Mouse (Mus musculus): ENCODE results near the gene Gm16181.

Gene Gm16181

GRCm38 (mm10) chr17:35250348-35251120 is 29.9 kb downstream of the Gm16181 start:
- no peak for DNase-seq (ENCODE audit: low read depth, low spot score)

GRCm38 (mm10) chr17:35251162-35251719 is 30.6 kb downstream of the Gm16181 start:
- DNase-seq (ENCODE audit: low read depth, low spot score), result no peak

GRCm38 (mm10) chr17:35251981-35252380 is 31.3 kb downstream of the Gm16181 start:
- DNase-seq (ENCODE audit: low read depth, low spot score), result no peak

GRCm38 (mm10) chr17:35252619-35253292 is 32.1 kb downstream of the Gm16181 start:
- DNase-seq (ENCODE audit: low read depth, low spot score), result no peak

- no peak for DNase-seq (ENCODE audit: low read depth, low spot score)
These were observed 32.9 kb downstream of the Gm16181 start for GRCm38 (mm10) chr17:35253293-35254093.

GRCm38 (mm10) chr17:35254241-35255098 is 33.8 kb downstream of the Gm16181 start:
- no peak for DNase-seq (ENCODE audit: low read depth, low spot score)

- no peak for DNase-seq (ENCODE audit: low read depth, low spot score)
These were observed 34.7 kb downstream of the Gm16181 start for GRCm38 (mm10) chr17:35255301-35255700.

GRCm38 (mm10) chr17:35255704-35256103 is 35.1 kb downstream of the Gm16181 start:
- DNase-seq (ENCODE audit: low read depth, low spot score), result no peak

- no peak for DNase-seq (ENCODE audit: low read depth, low spot score)
These were observed 36.7 kb downstream of the Gm16181 start for GRCm38 (mm10) chr17:35257378-35257777.

GRCm38 (mm10) chr17:35257824-35258491 is 37.3 kb downstream of the Gm16181 start:
- DNase-seq (ENCODE audit: low read depth, low spot score), result peak; percentile 84

GRCm38 (mm10) chr17:35258492-35259478 is 38.2 kb downstream of the Gm16181 start:
- no peak for DNase-seq (ENCODE audit: low read depth, low spot score)

GRCm38 (mm10) chr17:35259621-35260020 is 39.0 kb downstream of the Gm16181 start:
- no peak for DNase-seq (ENCODE audit: low read depth, low spot score)

- DNase-seq (ENCODE audit: low read depth, low spot score), result no peak
These were observed 41.0 kb downstream of the Gm16181 start for GRCm38 (mm10) chr17:35261651-35262050.

GRCm38 (mm10) chr17:35262664-35263522 is 42.3 kb downstream of the Gm16181 start, which contains the start of gene H2-D1:
H2-D1 (plus strand) TSS chr17:35262730.
- DNase-seq (ENCODE audit: low read depth, low spot score), result peak; percentile 80

- DNase-seq (ENCODE audit: low read depth, low spot score), result no peak
These were observed 42.9 kb downstream of the Gm16181 start for GRCm38 (mm10) chr17:35263523-35263883.

GRCm38 (mm10) chr17:35267399-35268086 is 46.9 kb downstream of the Gm16181 start:
- DNase-seq (ENCODE audit: low read depth, low spot score), result no peak

- no peak for DNase-seq (ENCODE audit: low read depth, low spot score)
These were observed 49.2 kb downstream of the Gm16181 start for GRCm38 (mm10) chr17:35269653-35270347.
